Mouse (Mus musculus): ENCODE data around the gene Erc2. TPM values are rescaled to one million over a fixed set of nuclear protein-coding genes. Genes with fewer than 3 reads are reported as not detected.

Erc2 gene
- polyA plus RNA-seq, 1 experiment, result 0.53 TPM

- TF ChIP-seq TCF3 (IDR thresholded peaks at IDR 0.05; ENCODE audit: insufficient read length, low read depth) (no peak), USF1 (IDR thresholded peaks at IDR 0.05; ENCODE audit: low read depth) (no peak), SRF (IDR thresholded peaks at IDR 0.05; ENCODE audit: control insufficient read depth, insufficient read length, low read depth) (no peak)
- no peak overlapping the region for H3K4me3 ChIP-seq
- no peak overlapping the region for H3ac ChIP-seq (ENCODE audit: control insufficient read depth, insufficient read length)
- no peaks in the 10 kb centered on the region for H3K27me3 ChIP-seq (ENCODE audit: control insufficient read depth, insufficient read depth, insufficient read length)
- H3K4me2 ChIP-seq (ENCODE audit: low read depth), result no peak overlapping the region
- H3K36me3 ChIP-seq (ENCODE audit: control insufficient read depth, insufficient read depth), result no peaks in the 10 kb centered on the region
- no peaks in the 10 kb centered on the region for H3K79me2 ChIP-seq (ENCODE audit: control insufficient read depth, insufficient read depth)
These were observed 381.8 kb downstream of the Erc2 start for GRCm38 (mm10) chr14:28004023-28004422.

GRCm38 (mm10) chr14:28010536-28011280, 388.5 kb downstream of the Erc2 start:
- TF ChIP-seq USF1 (IDR thresholded peaks at IDR 0.05; ENCODE audit: low read depth) (no peak), POLR2A (IDR thresholded peaks at IDR 0.05; ENCODE audit: insufficient read length, low read depth) (no peak)
- H3ac ChIP-seq (ENCODE audit: control insufficient read depth, insufficient read length), result no peak overlapping the region
- no peaks in the 10 kb centered on the region for H3K27me3 ChIP-seq (ENCODE audit: control insufficient read depth, insufficient read depth, insufficient read length)
- no peak overlapping the region for H3K4me3 ChIP-seq
- no peak overlapping the region for H3K4me2 ChIP-seq (ENCODE audit: low read depth)
- H3K79me2 ChIP-seq (ENCODE audit: control insufficient read depth, insufficient read depth), result no peaks in the 10 kb centered on the region
- H3K36me3 ChIP-seq (ENCODE audit: control insufficient read depth, insufficient read depth), result no peaks in the 10 kb centered on the region

- Histone ChIP-seq H3K4me3 (no peak overlapping the region), H3K27me3 (ENCODE audit: control insufficient read depth, insufficient read depth, insufficient read length) (no peaks in the 10 kb centered on the region), H3K79me2 (ENCODE audit: control insufficient read depth, insufficient read depth) (no peaks in the 10 kb centered on the region), H3K36me3 (ENCODE audit: control insufficient read depth, insufficient read depth) (no peaks in the 10 kb centered on the region), H3ac (ENCODE audit: control insufficient read depth, insufficient read length) (no peak overlapping the region), H3K4me2 (ENCODE audit: low read depth) (no peak overlapping the region)
- no peak for TF ChIP-seq CEBPB (IDR thresholded peaks at IDR 0.05; ENCODE audit: insufficient read depth, poor library complexity, severe bottlenecking)
- no peak for TF ChIP-seq POLR2A (IDR thresholded peaks at IDR 0.05; ENCODE audit: insufficient read length, low read depth)
- no peak for TF ChIP-seq USF1 (IDR thresholded peaks at IDR 0.05; ENCODE audit: low read depth)
- TF ChIP-seq POLR2AphosphoS2 (IDR thresholded peaks at IDR 0.05; ENCODE audit: insufficient read length, low read depth), result no peak
- TF ChIP-seq REST (IDR thresholded peaks at IDR 0.05; ENCODE audit: insufficient read depth, insufficient read length), result no peak
- TF ChIP-seq MAX (IDR thresholded peaks at IDR 0.05; ENCODE audit: low read depth), result no peak
- TF ChIP-seq TCF3 (IDR thresholded peaks at IDR 0.05; ENCODE audit: insufficient read length, low read depth), result no peak
- no peak for TF ChIP-seq E2F4 (IDR thresholded peaks at IDR 0.05; ENCODE audit: insufficient read depth)
- no peak for TF ChIP-seq MYOD1 (IDR thresholded peaks at IDR 0.05; ENCODE audit: control insufficient read depth in 1 of 3, insufficient read length in 2 of 3, low read depth in 2 of 3)
- no peak for TF ChIP-seq TCF12 (IDR thresholded peaks at IDR 0.05; ENCODE audit: insufficient read depth, poor library complexity, severe bottlenecking)
- TF ChIP-seq MYOG (IDR thresholded peaks at IDR 0.05; ENCODE audit: control insufficient read depth in 1 of 3, insufficient read depth in 1 of 3, insufficient read length in 2 of 3, low read depth in 2 of 3), result no peak
These were observed 401.0 kb downstream of the Erc2 start for GRCm38 (mm10) chr14:28023199-28023598.

GRCm38 (mm10) chr14:28030870-28031269, 408.6 kb downstream of the Erc2 start:
- TF ChIP-seq CEBPB (IDR thresholded peaks at IDR 0.05; ENCODE audit: insufficient read depth, poor library complexity, severe bottlenecking), result no peak
- TF ChIP-seq USF1 (IDR thresholded peaks at IDR 0.05; ENCODE audit: low read depth), result no peak
- no peak for TF ChIP-seq POLR2AphosphoS2 (IDR thresholded peaks at IDR 0.05; ENCODE audit: insufficient read length, low read depth)
- Histone ChIP-seq H3K4me3 (no peak overlapping the region), H3K27me3 (ENCODE audit: control insufficient read depth, insufficient read depth, insufficient read length) (no peaks in the 10 kb centered on the region), H3ac (ENCODE audit: control insufficient read depth, insufficient read length) (no peak overlapping the region), H3K36me3 (ENCODE audit: control insufficient read depth, insufficient read depth) (no peaks in the 10 kb centered on the region), H3K79me2 (ENCODE audit: control insufficient read depth, insufficient read depth) (no peaks in the 10 kb centered on the region), H3K4me2 (ENCODE audit: low read depth) (no peak overlapping the region)

- TF ChIP-seq MAX (IDR thresholded peaks at IDR 0.05; ENCODE audit: low read depth), result no peak
- Histone ChIP-seq H3ac (ENCODE audit: control insufficient read depth, insufficient read length) (no peak overlapping the region), H3K4me3 (no peak overlapping the region), H3K27me3 (ENCODE audit: control insufficient read depth, insufficient read depth, insufficient read length) (no peaks in the 10 kb centered on the region), H3K4me2 (ENCODE audit: low read depth) (no peak overlapping the region), H3K79me2 (ENCODE audit: control insufficient read depth, insufficient read depth) (no peaks in the 10 kb centered on the region), H3K36me3 (ENCODE audit: control insufficient read depth, insufficient read depth) (no peaks in the 10 kb centered on the region)
These were observed 412.8 kb downstream of the Erc2 start for GRCm38 (mm10) chr14:28035013-28035412.

- Histone ChIP-seq H3K27me3 (ENCODE audit: control insufficient read depth, insufficient read depth, insufficient read length) (no peaks in the 10 kb centered on the region), H3K4me3 (no peak overlapping the region), H3K4me2 (ENCODE audit: low read depth) (no peak overlapping the region), H3K79me2 (ENCODE audit: control insufficient read depth, insufficient read depth) (no peaks in the 10 kb centered on the region), H3ac (ENCODE audit: control insufficient read depth, insufficient read length) (no peak overlapping the region), H3K36me3 (ENCODE audit: control insufficient read depth, insufficient read depth) (no peaks in the 10 kb centered on the region)
- no peak for TF ChIP-seq MYOG (IDR thresholded peaks at IDR 0.05; ENCODE audit: control insufficient read depth in 1 of 3, insufficient read depth in 1 of 3, insufficient read length in 2 of 3, low read depth in 2 of 3)
- TF ChIP-seq CEBPB (IDR thresholded peaks at IDR 0.05; ENCODE audit: insufficient read depth, poor library complexity, severe bottlenecking), result no peak
- no peak for TF ChIP-seq TCF3 (IDR thresholded peaks at IDR 0.05; ENCODE audit: insufficient read length, low read depth)
- TF ChIP-seq MYOD1 (IDR thresholded peaks at IDR 0.05; ENCODE audit: control insufficient read depth in 1 of 3, insufficient read length in 2 of 3, low read depth in 2 of 3), result no peak
- no peak for TF ChIP-seq TCF12 (IDR thresholded peaks at IDR 0.05; ENCODE audit: insufficient read depth, poor library complexity, severe bottlenecking)
- TF ChIP-seq MAX (IDR thresholded peaks at IDR 0.05; ENCODE audit: low read depth), result no peak
- no peak for TF ChIP-seq REST (IDR thresholded peaks at IDR 0.05; ENCODE audit: insufficient read depth, insufficient read length)
These were observed 420.9 kb downstream of the Erc2 start for GRCm38 (mm10) chr14:28043095-28043494.
